Mouse (Mus musculus): Measurements from ENCODE around the gene Inafm2. TPM values are rescaled to one million over a fixed set of nuclear protein-coding genes. Genes with fewer than 3 reads are reported as not detected.

Gene Inafm2
- polyA plus RNA-seq, 1 experiment from 2014 or later: 23.5 TPM

GRCm38 (mm10) chr2:118793636-118794035 is 48.1 kb downstream of the Inafm2 start:
- no peak overlapping the region for H3K4me2 ChIP-seq
- no peak overlapping the region for H3K9ac ChIP-seq
- no peak overlapping the region for H3K4me3 ChIP-seq
- 91% methylated on average over 4 of the region's 4 CpGs for WGBS
- H3K36me3 ChIP-seq: peaks cover 57% of the 10 kb centered on the region
- no peak overlapping the region for H3K27ac ChIP-seq
- ATAC-seq (ENCODE audit: low FRiP score): no peak
- H3K9me3 ChIP-seq: no peaks in the 10 kb centered on the region
- H3K27me3 ChIP-seq: peaks cover 26% of the 10 kb centered on the region
- H3K4me1 ChIP-seq (replicated peaks): peaks cover 10% of the 10 kb centered on the region; the same call in 1 of the 2 replicates

Other genes with a start within 250 kb of the Inafm2 start
- 4.7 and 5.3 TPM in 2 replicates for gene Bmf, start 196.1 kb upstream of the Inafm2 start, polyA plus RNA-seq (2015; fragmentation: Nextera tagmentation; extraction: Ambion mirVana)
- gene Bub1b, start 147.5 kb upstream of the Inafm2 start, polyA plus RNA-seq (2015; fragmentation: Nextera tagmentation; extraction: Ambion mirVana): 19.1 and 20.5 TPM in 2 replicates
- 22.0 and 23.2 TPM in 2 replicates for gene Pak6, start 82.5 kb upstream of the Inafm2 start, polyA plus RNA-seq (2015; fragmentation: Nextera tagmentation; extraction: Ambion mirVana)
- gene Ankrd63, start 41.8 kb upstream of the Inafm2 start, polyA plus RNA-seq (2015; fragmentation: Nextera tagmentation; extraction: Ambion mirVana): not detected in 2 replicates
- 0.48 and 0.64 TPM in 2 replicates for gene Plcb2, start 17.3 kb upstream of the Inafm2 start, polyA plus RNA-seq (2015; fragmentation: Nextera tagmentation; extraction: Ambion mirVana)
- gene Ccdc9b, start 16.9 kb downstream of the Inafm2 start, polyA plus RNA-seq (2015; fragmentation: Nextera tagmentation; extraction: Ambion mirVana): 1.2 and 1.4 TPM in 2 replicates
- gene Phgr1, start 27.0 kb downstream of the Inafm2 start, polyA plus RNA-seq (2015; fragmentation: Nextera tagmentation; extraction: Ambion mirVana): not detected in 2 replicates
- gene Disp2, start 34.0 kb downstream of the Inafm2 start, polyA plus RNA-seq (2015; fragmentation: Nextera tagmentation; extraction: Ambion mirVana): 37.3 and 41.5 TPM in 2 replicates
- 32.9 and 33.6 TPM in 2 replicates for gene Knstrn, start 68.2 kb downstream of the Inafm2 start, polyA plus RNA-seq (2015; fragmentation: Nextera tagmentation; extraction: Ambion mirVana)
- 41.8 and 44.7 TPM in 2 replicates for gene Ivd, start 116.2 kb downstream of the Inafm2 start, polyA plus RNA-seq (2015; fragmentation: Nextera tagmentation; extraction: Ambion mirVana)
- 5.0 and 5.1 TPM in 2 replicates for gene Bahd1, start 154.6 kb downstream of the Inafm2 start, polyA plus RNA-seq (2015; fragmentation: Nextera tagmentation; extraction: Ambion mirVana)
- 6.9 and 8.1 TPM in 2 replicates for gene Chst14, start 180.7 kb downstream of the Inafm2 start, polyA plus RNA-seq (2015; fragmentation: Nextera tagmentation; extraction: Ambion mirVana)